Mouse (Mus musculus): ENCODE measurements around the gene Tmem59l.

- no peak for TF ChIP-seq EP300 (IDR thresholded peaks at IDR 0.05; ENCODE audit: insufficient read depth, low read depth, low read length)
- TF ChIP-seq POLR2A (IDR thresholded peaks at IDR 0.05; ENCODE audit: insufficient read depth, low read depth, low read length) = no peak
These were observed 26.3 kb upstream of the Tmem59l start for GRCm38 (mm10) chr8:70513441-70513840.

Measured in heart, adult 2 months (tissue).